Mouse (Mus musculus): Measurements from ENCODE around the gene Rbm15.

GRCm38 (mm10) chr3:107317338-107317737 is 16.1 kb downstream of the Rbm15 start:
- TF ChIP-seq CTCF (IDR thresholded peaks at IDR 0.05; ENCODE audit: control insufficient read depth, insufficient read depth, low read length) (no peak), POLR2A (IDR thresholded peaks at IDR 0.05; ENCODE audit: borderline replicate concordance, control insufficient read depth, low read depth, low read length) (no peak)
